Mouse (Mus musculus): Measurements from ENCODE around the gene Gm49322.
"Not testable (repeated sequence)": the region's sequence is repeated elsewhere in the genome, so short reads cannot be mapped to it uniquely, and the experiment has no call there.

The Gm49322 gene

GRCm38 (mm10) chr10:80613821-80614220 is 8.0 kb downstream of the Gm49322 start:
- DNase-seq = no peak

- no peak for DNase-seq
Measured at GRCm38 (mm10) chr10:80614351-80614750, 8.5 kb downstream of the Gm49322 start.

DNA sequence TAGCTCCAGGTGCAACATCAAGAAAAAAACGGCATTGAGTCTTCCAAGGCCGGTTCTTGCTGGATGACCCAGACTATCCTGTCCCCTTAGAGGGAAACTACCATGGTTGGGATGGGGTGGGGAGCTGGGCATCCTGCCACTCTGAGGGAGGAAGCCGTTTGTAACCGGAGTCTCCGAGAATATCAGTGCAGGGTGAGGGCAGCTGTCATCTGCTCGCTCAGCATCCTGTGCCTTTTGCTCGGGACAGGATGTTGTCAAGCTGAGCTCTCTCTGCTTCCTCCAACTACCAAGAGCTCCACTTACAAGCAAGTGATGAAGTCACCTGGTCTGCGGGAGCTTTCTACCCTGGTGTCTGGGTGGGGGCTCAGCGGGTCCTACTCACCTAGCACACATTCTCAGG is 12.4 kb downstream of the Gm49322 start:
- DNase-seq = peak; percentile 8

GRCm38 (mm10) chr10:80619465-80620244 is 13.8 kb downstream of the Gm49322 start:
- peak; percentile 29 for DNase-seq

DNA sequence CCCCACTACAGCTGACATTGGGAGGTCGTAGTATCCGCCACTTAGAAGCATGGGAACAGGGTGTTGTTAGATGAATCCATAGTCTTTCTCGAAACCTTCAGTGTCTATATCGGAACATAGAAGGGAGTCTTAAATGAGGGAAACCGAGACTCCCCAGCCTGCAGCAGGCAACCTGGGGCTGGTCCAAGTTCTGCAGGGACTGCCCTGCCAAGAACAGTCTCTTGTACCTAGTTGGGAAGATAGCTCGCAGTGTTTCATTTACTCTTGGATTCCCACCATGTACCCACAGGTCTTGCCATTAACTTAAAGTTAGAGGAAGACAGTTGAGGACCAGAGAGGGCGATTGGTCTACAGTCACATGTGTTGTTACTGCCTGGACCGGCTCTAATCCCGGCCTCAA is 14.5 kb downstream of the Gm49322 start:
- no peak for DNase-seq

DNA sequence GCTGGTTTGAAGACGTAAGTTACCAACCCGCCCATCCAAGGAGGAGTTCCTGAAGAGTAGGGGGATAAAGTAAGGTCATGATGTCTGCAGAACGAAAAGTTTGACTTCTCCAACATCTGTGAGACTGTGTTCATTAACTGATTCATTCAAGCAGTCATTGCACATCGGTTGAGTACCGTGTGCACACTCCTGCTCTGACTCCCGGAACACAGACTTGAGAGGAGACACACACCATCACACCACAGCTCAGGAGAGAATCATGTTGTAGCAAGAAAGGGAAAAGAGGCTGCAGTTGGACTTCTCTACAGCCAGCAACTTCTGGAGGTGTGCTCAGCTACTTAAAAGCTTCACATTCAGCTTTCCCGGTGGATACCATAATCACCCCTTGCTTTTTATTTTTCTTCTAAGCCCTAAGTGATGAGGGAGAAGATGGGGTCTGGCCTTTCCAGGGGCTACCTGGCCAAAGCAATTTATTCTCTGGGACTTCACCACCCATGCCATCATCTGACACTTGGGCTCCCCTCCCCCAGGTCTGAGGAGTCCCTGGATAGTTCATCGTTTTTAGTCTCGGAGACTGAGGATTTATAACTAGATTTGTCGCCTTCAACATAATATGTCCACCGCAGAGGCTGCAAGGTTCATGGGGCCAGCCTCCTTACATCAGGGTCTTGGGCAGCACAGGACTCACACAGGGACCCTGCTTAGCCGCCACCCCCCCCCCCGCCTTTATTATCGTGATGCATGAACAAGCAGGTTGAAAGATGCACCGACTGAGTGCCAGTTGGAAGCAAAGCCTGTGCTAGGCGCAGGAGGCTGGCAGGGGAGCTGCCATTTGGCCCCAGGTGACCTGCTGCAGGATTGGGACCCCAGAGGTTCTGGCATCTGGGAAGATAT is 15.2 kb downstream of the Gm49322 start:
- DNase-seq = peak; percentile 20

DNA sequence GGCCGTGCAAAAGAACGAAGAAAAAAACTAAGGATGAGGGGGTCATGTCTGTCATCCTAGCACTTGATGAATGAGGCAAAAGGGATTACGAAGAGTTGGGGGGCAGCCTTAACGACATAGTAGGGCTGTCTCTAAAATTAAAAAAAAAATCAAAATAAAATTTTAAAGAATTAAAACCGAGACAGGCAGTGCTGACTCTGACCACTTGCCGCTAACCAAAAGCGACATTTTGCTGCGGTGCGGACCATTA is 15.8 kb downstream of the Gm49322 start:
- no peak for DNase-seq

GRCm38 (mm10) chr10:80621940-80622660 is 16.3 kb downstream of the Gm49322 start:
- peak; percentile 100 for DNase-seq

GRCm38 (mm10) chr10:80622661-80623456 is 17.0 kb downstream of the Gm49322 start, which contains the start of gene Csnk1g2:
Gene Csnk1g2 (plus strand): TSS chr10:80622838.
- no peak for DNase-seq

GRCm38 (mm10) chr10:80623457-80624191 is 17.8 kb downstream of the Gm49322 start:
- DNase-seq = peak; percentile 72

DNA sequence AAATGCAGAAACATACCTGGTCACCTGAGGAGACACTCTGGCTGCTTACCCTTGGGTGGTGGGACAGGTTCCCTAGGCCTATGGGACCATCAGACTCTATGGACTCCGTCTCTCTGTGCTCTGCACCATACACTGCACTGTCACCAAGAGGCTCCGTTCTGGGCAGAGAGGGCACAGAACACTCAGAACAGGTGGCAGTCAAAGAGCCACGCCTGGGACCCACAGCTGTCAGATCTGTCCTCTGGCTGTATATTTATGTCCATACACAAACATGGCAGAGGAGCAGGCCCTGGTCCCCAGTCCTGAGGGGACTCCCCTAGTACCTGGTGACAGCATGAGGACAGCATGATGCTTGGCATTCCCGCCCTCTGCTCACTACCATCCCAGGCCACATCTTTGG is 19.9 kb downstream of the Gm49322 start:
- DNase-seq = no peak

GRCm38 (mm10) chr10:80627685-80628084 is 21.9 kb downstream of the Gm49322 start:
- peak; percentile 40 for DNase-seq

- DNase-seq = no peak
Measured at GRCm38 (mm10) chr10:80628925-80629324, 23.1 kb downstream of the Gm49322 start.

GRCm38 (mm10) chr10:80635345-80635744 is 29.5 kb downstream of the Gm49322 start:
- DNase-seq = no peak

GRCm38 (mm10) chr10:80646936-80647335 is 41.1 kb downstream of the Gm49322 start:
- no peak for DNase-seq

- DNase-seq = not testable (repeated sequence)
Measured at GRCm38 (mm10) chr10:80649910-80650309, 44.1 kb downstream of the Gm49322 start.

- no peak for DNase-seq
Measured at GRCm38 (mm10) chr10:80650392-80650791, 44.6 kb downstream of the Gm49322 start.

GRCm38 (mm10) chr10:80653156-80653720 is 47.4 kb downstream of the Gm49322 start:
- DNase-seq = no peak

- DNase-seq = no peak
Measured at GRCm38 (mm10) chr10:80654866-80655265, 49.0 kb downstream of the Gm49322 start.

DNA sequence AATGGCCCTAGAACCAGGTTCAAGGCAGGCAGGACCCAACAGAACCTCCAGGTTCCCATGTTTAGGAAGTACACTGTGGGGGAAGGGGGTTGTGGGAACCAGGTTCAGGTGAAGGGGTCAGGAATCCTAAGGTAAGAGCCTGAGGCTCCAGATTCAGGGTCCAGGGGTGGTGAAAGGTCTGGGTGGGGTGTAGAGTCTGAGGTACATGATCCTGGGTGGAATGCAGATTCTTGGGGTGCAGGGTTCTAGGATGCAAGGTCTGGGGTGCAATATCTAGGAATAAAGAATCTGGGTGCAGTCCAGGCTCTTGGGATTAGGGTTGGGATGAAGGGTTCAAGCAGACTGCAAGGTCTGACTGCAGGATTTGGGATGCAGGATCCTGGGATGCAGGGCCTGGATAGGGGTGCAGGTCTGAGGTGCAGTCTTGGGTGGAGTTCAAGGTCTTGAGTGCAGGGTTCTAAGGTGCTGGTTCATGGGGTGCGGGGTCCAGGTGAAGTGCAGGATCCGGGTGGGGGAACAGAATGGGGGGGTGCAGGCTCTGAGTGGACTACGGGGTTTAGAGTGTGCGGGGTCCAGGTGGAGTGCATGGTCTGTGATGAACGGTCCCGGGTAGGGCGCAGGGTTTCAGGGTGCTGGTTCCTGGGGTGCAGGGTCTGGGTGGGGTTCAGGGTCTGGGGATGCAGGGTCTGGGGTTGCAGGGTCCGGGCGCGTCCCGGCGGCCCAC is 49.7 kb downstream of the Gm49322 start:
- no peak for DNase-seq
